Mouse (Mus musculus): Measurements from ENCODE around the gene Vhl.

DNA sequence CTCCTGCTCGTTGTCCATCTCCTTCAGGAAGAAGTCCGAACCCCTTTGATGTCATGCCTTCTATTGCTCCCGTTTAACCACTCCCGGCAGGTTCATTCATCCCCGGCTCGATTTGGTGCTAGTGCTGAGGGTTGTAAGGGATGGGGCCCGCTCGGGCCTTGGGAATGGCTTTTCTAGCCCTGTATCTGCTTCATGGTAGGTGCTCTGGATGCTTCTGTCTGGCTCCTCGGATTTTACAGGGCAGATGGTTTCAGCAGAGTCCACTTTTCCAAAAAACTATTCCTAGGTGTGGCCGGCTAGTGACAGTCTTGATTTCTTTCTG, 18.6 kb upstream of the Vhl start:
- TF ChIP-seq CTCF (IDR thresholded peaks at IDR 0.05; ENCODE audit: borderline replicate concordance, insufficient read depth, low read depth, low read length) (no peak), POLR2A (IDR thresholded peaks at IDR 0.05; ENCODE audit: borderline replicate concordance, insufficient read depth, low read length) (no peak)

Data from cerebellum, adult 2 months (tissue).